Mouse (Mus musculus) forebrain, embryonic 13.5 days (tissue): ENCODE results near the gene Il13. TPM values are rescaled to one million over a fixed set of nuclear protein-coding genes. Genes with fewer than 3 reads are reported as not detected.

Source experiments
- ATAC-seq: fragments of 200-750 bp; cut with Nextera tagmentation; 2 replicates; pipeline ENCODE4 v1.8.0; 2017
- H3K27ac ChIP-seq: fragments of 300-500 bp; sonication (generic); 2 replicates; pipeline ENCODE4 v1.5.1; 2015; ENCODE audit warnings: inconsistent platforms, mild to moderate bottlenecking, moderate library complexity
- H3K27me3 ChIP-seq: fragments of 300-500 bp; sonication (generic); 2 replicates; pipeline ENCODE4 v1.6.1; 2015; ENCODE audit warnings: mild to moderate bottlenecking, inconsistent platforms
- H3K36me3 ChIP-seq: fragments of 300-500 bp; sonication (generic); 2 replicates; pipeline ENCODE4 v1.6.1; 2015; ENCODE audit warnings: mild to moderate bottlenecking, inconsistent platforms; ENCODE audit not compliant: poor library complexity, severe bottlenecking
- H3K4me1 ChIP-seq: fragments of 300-500 bp; sonication (generic); 2 replicates; pipeline ENCODE4 v1.6.1; 2015; ENCODE audit warnings: inconsistent platforms
- H3K4me2 ChIP-seq: fragments of 300-500 bp; sonication (generic); 2 replicates; pipeline ENCODE4 v1.6.1; 2015; ENCODE audit warnings: inconsistent platforms, mild to moderate bottlenecking, moderate library complexity
- H3K4me3 ChIP-seq: fragments of 300-500 bp; sonication (generic); 2 replicates; pipeline ENCODE4 v1.5.1; 2015; ENCODE audit warnings: mild to moderate bottlenecking, inconsistent platforms
- H3K9ac ChIP-seq: fragments of 300-500 bp; sonication (generic); 2 replicates; pipeline ENCODE4 v1.6.1; 2015; ENCODE audit warnings: mild to moderate bottlenecking, inconsistent platforms
- H3K9me3 ChIP-seq: fragments of 300-500 bp; sonication (generic); replicated peaks from 2 replicates; pipeline ENCODE4 v1.6.1; 2016; ENCODE audit warnings: inconsistent platforms
- WGBS: fragments of 180-500 bp; shearing (Covaris S2); methylation state at CpG from one replicate; pipeline ENCODE4 v1.1.7; 2015; 5-methylcytosine and 5-hydroxymethylcytosine counted together
- polyA plus RNA-seq: library from polyadenylated mRNA; unstranded; fragments of >200 nt; fragmentation: Nextera tagmentation; extraction: Ambion mirVana; gene quantifications from 2 replicates; pipeline ENCODE4 v1.2.1, GENCODE M21; 2015

Il13 gene
- polyA plus RNA-seq, result not detected in 2 replicates

GRCm38 (mm10) chr11:53634556-53634955 lies at the start of gene Il13:
Il13 (minus strand) TSS chr11:53634702.
- Histone ChIP-seq H3K4me2 (no peak within 1 kb of the TSS), H3K27me3 (peaks cover 21% of the 10 kb centered on the region), H3K4me3 (no peak within 1 kb of the TSS), H3K36me3 (no peaks in the 10 kb centered on the region), H3K4me1 (peaks cover 8% of the 10 kb centered on the region), H3K9ac (no peak within 1 kb of the TSS), H3K9me3 (no peaks in the 10 kb centered on the region), H3K27ac (no peak within 1 kb of the TSS)
- no peak for ATAC-seq
- 90% methylated on average over 8 of the region's 8 CpGs for WGBS

GRCm38 (mm10) chr11:53682994-53683530 lies 48.6 kb upstream of the Il13 start:
- H3K27me3 ChIP-seq, result no peaks in the 10 kb centered on the region
- H3K4me3 ChIP-seq, result no peak overlapping the region
- WGBS, result 96% methylated on average over 9 of the region's 9 CpGs
- no peaks in the 10 kb centered on the region for H3K4me1 ChIP-seq
- ATAC-seq, result no peak
- no peaks in the 10 kb centered on the region for H3K9me3 ChIP-seq
- H3K4me2 ChIP-seq, result no peak overlapping the region
- H3K27ac ChIP-seq, result no peak overlapping the region
- H3K36me3 ChIP-seq, result peaks cover 29% of the 10 kb centered on the region
- no peak overlapping the region for H3K9ac ChIP-seq

GRCm38 (mm10) chr11:53682170-53682569 lies 47.7 kb upstream of the Il13 start:
- no peak overlapping the region for H3K9ac ChIP-seq
- H3K27ac ChIP-seq, result no peak overlapping the region
- H3K4me1 ChIP-seq, result no peaks in the 10 kb centered on the region
- H3K36me3 ChIP-seq, result peaks cover 34% of the 10 kb centered on the region
- no peak overlapping the region for H3K4me3 ChIP-seq
- WGBS, result 91% methylated on average over 2 of the region's 2 CpGs
- H3K4me2 ChIP-seq, result no peak overlapping the region
- ATAC-seq, result no peak
- no peaks in the 10 kb centered on the region for H3K9me3 ChIP-seq
- H3K27me3 ChIP-seq, result no peaks in the 10 kb centered on the region

GRCm38 (mm10) chr11:53681686-53682085 lies 47.2 kb upstream of the Il13 start:
- Histone ChIP-seq H3K9me3 (no peaks in the 10 kb centered on the region), H3K9ac (no peak overlapping the region), H3K36me3 (peaks cover 33% of the 10 kb centered on the region), H3K4me2 (no peak overlapping the region), H3K4me1 (no peaks in the 10 kb centered on the region), H3K4me3 (no peak overlapping the region), H3K27me3 (no peaks in the 10 kb centered on the region), H3K27ac (no peak overlapping the region)
- WGBS, result 87% methylated on average over 2 of the region's 2 CpGs
- no peak for ATAC-seq

- Histone ChIP-seq H3K4me3 (no peak overlapping the region), H3K9me3 (no peaks in the 10 kb centered on the region), H3K27ac (no peak overlapping the region), H3K27me3 (no peaks in the 10 kb centered on the region), H3K4me2 (no peak overlapping the region), H3K4me1 (no peaks in the 10 kb centered on the region), H3K36me3 (peaks cover 41% of the 10 kb centered on the region), H3K9ac (no peak overlapping the region)
- ATAC-seq, result no peak
- WGBS, result 92% methylated on average over 4 of the region's 4 CpGs
Observed at GRCm38 (mm10) chr11:53680141-53680540, 45.6 kb upstream of the Il13 start.

GRCm38 (mm10) chr11:53671414-53671813 lies 36.9 kb upstream of the Il13 start:
- ATAC-seq, result no peak
- H3K27me3 ChIP-seq, result no peaks in the 10 kb centered on the region
- WGBS, result 93% methylated on average over 4 of the region's 4 CpGs
- peaks cover 50% of the 10 kb centered on the region for H3K36me3 ChIP-seq
- H3K9ac ChIP-seq, result no peak overlapping the region
- no peak overlapping the region for H3K27ac ChIP-seq
- no peak overlapping the region for H3K4me3 ChIP-seq
- no peaks in the 10 kb centered on the region for H3K9me3 ChIP-seq
- no peak overlapping the region for H3K4me2 ChIP-seq
- H3K4me1 ChIP-seq, result no peaks in the 10 kb centered on the region

- no peaks in the 10 kb centered on the region for H3K9me3 ChIP-seq
- H3K36me3 ChIP-seq, result peaks cover 35% of the 10 kb centered on the region
- no peaks in the 10 kb centered on the region for H3K4me1 ChIP-seq
- H3K9ac ChIP-seq, result no peak overlapping the region
- no peaks in the 10 kb centered on the region for H3K27me3 ChIP-seq
- no peak overlapping the region for H3K4me2 ChIP-seq
- H3K27ac ChIP-seq, result no peak overlapping the region
- WGBS, result 91% methylated on average over 5 of the region's 5 CpGs
- no peak overlapping the region for H3K4me3 ChIP-seq
- no peak for ATAC-seq
Observed at GRCm38 (mm10) chr11:53664091-53664490, 29.6 kb upstream of the Il13 start.

GRCm38 (mm10) chr11:53662794-53663674 lies 28.5 kb upstream of the Il13 start:
- 84% methylated on average over 14 of the region's 14 CpGs for WGBS
- ATAC-seq, result no peak
- H3K27me3 ChIP-seq, result no peaks in the 10 kb centered on the region

GRCm38 (mm10) chr11:53657828-53658227 lies 23.3 kb upstream of the Il13 start:
- Histone ChIP-seq H3K4me1 (no peaks in the 10 kb centered on the region), H3K4me2 (no peak overlapping the region), H3K27me3 (no peaks in the 10 kb centered on the region), H3K36me3 (peaks cover 21% of the 10 kb centered on the region), H3K27ac (no peak overlapping the region), H3K9ac (no peak overlapping the region), H3K9me3 (no peaks in the 10 kb centered on the region), H3K4me3 (no peak overlapping the region)
- ATAC-seq, result no peak
- 92% methylated on average over 6 of the region's 6 CpGs for WGBS

More at GRCm38 (mm10) chr11:53662794-53663674, 28.5 kb upstream of the Il13 start:
- Histone ChIP-seq H3K36me3 (peaks cover 28% of the 10 kb centered on the region), H3K9ac (no peak overlapping the region), H3K27ac (no peak overlapping the region), H3K9me3 (no peaks in the 10 kb centered on the region), H3K4me1 (no peaks in the 10 kb centered on the region), H3K4me2 (no peak overlapping the region), H3K4me3 (no peak overlapping the region)

GRCm38 (mm10) chr11:53657381-53657780 lies 22.9 kb upstream of the Il13 start:
- ATAC-seq, result no peak
- WGBS, result 90% methylated on average over 8 of the region's 8 CpGs
- Histone ChIP-seq H3K27ac (no peak overlapping the region), H3K36me3 (peaks cover 21% of the 10 kb centered on the region), H3K9me3 (no peaks in the 10 kb centered on the region), H3K4me3 (no peak overlapping the region), H3K9ac (no peak overlapping the region), H3K4me1 (no peaks in the 10 kb centered on the region), H3K27me3 (no peaks in the 10 kb centered on the region), H3K4me2 (no peak overlapping the region)

- Histone ChIP-seq H3K4me3 (no peak overlapping the region), H3K9ac (no peak overlapping the region), H3K4me2 (no peak overlapping the region), H3K4me1 (no peaks in the 10 kb centered on the region), H3K27ac (no peak overlapping the region), H3K27me3 (no peaks in the 10 kb centered on the region), H3K9me3 (no peaks in the 10 kb centered on the region), H3K36me3 (peaks cover 26% of the 10 kb centered on the region)
- ATAC-seq, result no peak
- WGBS, result 93% methylated on average over 9 of the region's 9 CpGs
Observed at GRCm38 (mm10) chr11:53656558-53657202, 22.2 kb upstream of the Il13 start.

- 92% methylated on average over 5 of the region's 5 CpGs for WGBS
- Histone ChIP-seq H3K27ac (no peak overlapping the region), H3K9me3 (no peaks in the 10 kb centered on the region)
Observed at GRCm38 (mm10) chr11:53655043-53655442, 20.5 kb upstream of the Il13 start.

More at GRCm38 (mm10) chr11:53655043-53655442, 20.5 kb upstream of the Il13 start:
- ATAC-seq, result no peak
- H3K4me2 ChIP-seq, result no peak overlapping the region
- no peak overlapping the region for H3K9ac ChIP-seq
- peaks cover 43% of the 10 kb centered on the region for H3K36me3 ChIP-seq
- H3K4me1 ChIP-seq, result no peaks in the 10 kb centered on the region
- H3K27me3 ChIP-seq, result no peaks in the 10 kb centered on the region
- H3K4me3 ChIP-seq, result no peak overlapping the region
